Mouse (Mus musculus) heart, adult 11 months (tissue): ENCODE results near the gene Scap.
"Not testable (repeated sequence)": the region's sequence is repeated elsewhere in the genome, so short reads cannot be mapped to it uniquely, and the experiment has no call there.

ENCODE experiments used
- DNase-seq: peaks from one replicate; pipeline ENCODE4 v3.0.0; 2022

Scap gene

GRCm38 (mm10) chr9:110333896-110334259 is 790 bp downstream of the Scap start:
- no peak for DNase-seq

GRCm38 (mm10) chr9:110334849-110335248 is 1.8 kb downstream of the Scap start:
- no peak for DNase-seq

- DNase-seq: no peak
Measured at GRCm38 (mm10) chr9:110340037-110340750, 7.1 kb downstream of the Scap start.

- DNase-seq: no peak
Measured at GRCm38 (mm10) chr9:110342008-110342407, 8.9 kb downstream of the Scap start.

GRCm38 (mm10) chr9:110343805-110344204 is 10.7 kb downstream of the Scap start:
- DNase-seq: no peak

GRCm38 (mm10) chr9:110345057-110345739 is 12.1 kb downstream of the Scap start:
- no peak for DNase-seq

GRCm38 (mm10) chr9:110348899-110349298 is 15.8 kb downstream of the Scap start:
- no peak for DNase-seq

- no peak for DNase-seq
Measured at GRCm38 (mm10) chr9:110350188-110350587, 17.1 kb downstream of the Scap start.

- no peak for DNase-seq
Measured at GRCm38 (mm10) chr9:110350612-110351011, 17.5 kb downstream of the Scap start.

GRCm38 (mm10) chr9:110351350-110351749 is 18.3 kb downstream of the Scap start:
- no peak for DNase-seq

GRCm38 (mm10) chr9:110351932-110352632 is 19.0 kb downstream of the Scap start:
- DNase-seq: no peak

- DNase-seq: no peak
Measured at GRCm38 (mm10) chr9:110358341-110358740, 25.3 kb downstream of the Scap start.

GRCm38 (mm10) chr9:110361299-110361698 is 28.2 kb downstream of the Scap start:
- DNase-seq: no peak

GRCm38 (mm10) chr9:110362337-110362736 is 29.2 kb downstream of the Scap start:
- no peak for DNase-seq

GRCm38 (mm10) chr9:110366746-110367145 is 33.7 kb downstream of the Scap start:
- DNase-seq: no peak

GRCm38 (mm10) chr9:110369860-110370259 is 36.8 kb downstream of the Scap start:
- DNase-seq: no peak

- peak; percentile 90 for DNase-seq
Measured at GRCm38 (mm10) chr9:110373871-110374270, 40.8 kb downstream of the Scap start.

- DNase-seq: no peak
Measured at GRCm38 (mm10) chr9:110375668-110376067, 42.6 kb downstream of the Scap start.

GRCm38 (mm10) chr9:110377655-110378054 is 44.6 kb downstream of the Scap start:
- DNase-seq: not testable (repeated sequence)

- peak; percentile 91 for DNase-seq
Measured at GRCm38 (mm10) chr9:110379361-110379760, 46.3 kb downstream of the Scap start.

- DNase-seq: peak; percentile 90
Measured at GRCm38 (mm10) chr9:110380662-110381061, 47.6 kb downstream of the Scap start.

- DNase-seq: peak; percentile 91
Measured at GRCm38 (mm10) chr9:110381292-110381691, 48.2 kb downstream of the Scap start.

GRCm38 (mm10) chr9:110384369-110384929 is 51.4 kb downstream of the Scap start:
- peak; percentile 91 for DNase-seq

- DNase-seq: peak; percentile 90
Measured at GRCm38 (mm10) chr9:110388011-110388410, 54.9 kb downstream of the Scap start.
